Mouse (Mus musculus): ENCODE results near the gene B3galt1. TPM values are rescaled to one million over a fixed set of nuclear protein-coding genes. Genes with fewer than 3 reads are reported as not detected.

B3galt1 gene
- polyA plus RNA-seq, 1 experiment from 2014 or later: 51.2 TPM

GRCm38 (mm10) chr2:68028811-68029210 is 463.1 kb downstream of the B3galt1 start:
- Histone ChIP-seq H3K36me3 (no peaks in the 10 kb centered on the region), H3K4me1 (replicated peaks) (no peaks in the 10 kb centered on the region), H3K4me2 (no peak overlapping the region), H3K27me3 (no peaks in the 10 kb centered on the region), H3K4me3 (no peak overlapping the region), H3K27ac (no peak overlapping the region), H3K9ac (no peak overlapping the region), H3K9me3 (no peaks in the 10 kb centered on the region; the same call in 1 of the 2 replicates)
- WGBS: 94% methylated on average over 2 of the region's 2 CpGs
- no peak for ATAC-seq (ENCODE audit: low FRiP score)

- Histone ChIP-seq H3K27me3 (no peaks in the 10 kb centered on the region), H3K9ac (no peak overlapping the region)
These were observed 469.0 kb downstream of the B3galt1 start for GRCm38 (mm10) chr2:68034711-68035110.

GRCm38 (mm10) chr2:68040752-68041151 is 475.1 kb downstream of the B3galt1 start:
- H3K27me3 ChIP-seq: no peaks in the 10 kb centered on the region
- 83% methylated on average over 5 of the region's 5 CpGs for WGBS

More at GRCm38 (mm10) chr2:68034711-68035110, 469.0 kb downstream of the B3galt1 start:
- Histone ChIP-seq H3K36me3 (no peaks in the 10 kb centered on the region), H3K9me3 (no peaks in the 10 kb centered on the region; the same call in 1 of the 2 replicates), H3K27ac (no peak overlapping the region), H3K4me3 (no peak overlapping the region), H3K4me1 (replicated peaks) (no peaks in the 10 kb centered on the region), H3K4me2 (no peak overlapping the region)
- ATAC-seq (ENCODE audit: low FRiP score): no peak
- WGBS: 92% methylated on average over 3 of the region's 3 CpGs

DNA sequence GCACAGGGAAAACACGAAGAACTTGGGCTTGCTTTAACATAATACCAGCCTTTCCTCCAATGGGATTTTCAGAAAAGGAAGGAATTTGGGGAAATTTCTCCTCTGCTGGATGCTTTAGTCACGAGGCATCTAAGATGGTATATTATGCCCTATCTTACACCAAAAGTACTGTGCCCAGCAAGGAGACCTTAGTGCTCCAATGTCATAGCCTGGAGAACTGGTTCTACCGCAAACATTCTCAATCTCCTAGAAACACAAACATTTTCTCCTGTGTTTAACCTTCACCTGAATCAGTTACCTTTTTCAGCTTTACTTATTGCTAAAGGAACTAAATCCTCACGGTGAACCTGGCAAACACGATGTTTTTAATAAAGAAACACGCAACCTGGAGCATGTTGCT is 486.8 kb downstream of the B3galt1 start:
- no peak overlapping the region for H3K4me2 ChIP-seq
- WGBS: 92% methylated on average over 6 of the region's 6 CpGs
- ATAC-seq (ENCODE audit: low FRiP score): no peak
- H3K9me3 ChIP-seq: no peaks in the 10 kb centered on the region
- H3K4me1 ChIP-seq (replicated peaks): peaks cover 3% of the 10 kb centered on the region; the same call in 1 of the 2 replicates
- H3K4me3 ChIP-seq: no peak overlapping the region
- no peaks in the 10 kb centered on the region for H3K27me3 ChIP-seq
- no peak overlapping the region for H3K9ac ChIP-seq
- no peaks in the 10 kb centered on the region for H3K36me3 ChIP-seq
- H3K27ac ChIP-seq: no peak overlapping the region

More at GRCm38 (mm10) chr2:68040752-68041151, 475.1 kb downstream of the B3galt1 start:
- H3K9ac ChIP-seq: no peak overlapping the region
- H3K4me3 ChIP-seq: no peak overlapping the region
- H3K27ac ChIP-seq: no peak overlapping the region
- ATAC-seq (ENCODE audit: low FRiP score): no peak
- no peaks in the 10 kb centered on the region for H3K36me3 ChIP-seq
- H3K4me1 ChIP-seq (replicated peaks): no peaks in the 10 kb centered on the region
- no peak overlapping the region for H3K4me2 ChIP-seq
- no peaks in the 10 kb centered on the region for H3K9me3 ChIP-seq

DNA sequence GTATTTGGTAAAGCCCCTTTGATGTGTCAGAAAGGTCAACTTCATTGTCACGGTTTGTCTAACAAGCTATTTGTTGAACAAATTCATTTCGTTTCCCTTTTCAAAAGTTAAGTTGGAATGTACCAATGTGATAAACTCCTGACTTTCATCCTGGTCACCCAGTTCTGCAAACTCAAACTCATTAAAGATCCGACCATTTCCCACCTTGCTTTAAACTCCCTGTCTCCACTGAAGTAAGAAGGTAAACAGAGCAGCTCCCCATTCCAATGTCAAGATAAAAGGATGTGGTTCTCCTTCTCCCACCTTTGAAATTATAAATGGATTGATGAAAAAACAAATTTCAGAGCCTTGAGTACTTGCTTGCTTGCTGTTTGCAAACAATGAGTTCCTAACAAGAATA is 487.6 kb downstream of the B3galt1 start:
- Histone ChIP-seq H3K36me3 (no peaks in the 10 kb centered on the region), H3K27ac (no peak overlapping the region), H3K4me2 (no peak overlapping the region), H3K27me3 (no peaks in the 10 kb centered on the region), H3K9me3 (no peaks in the 10 kb centered on the region), H3K4me3 (no peak overlapping the region), H3K4me1 (replicated peaks) (peaks cover 3% of the 10 kb centered on the region; the same call in 1 of the 2 replicates), H3K9ac (no peak overlapping the region)
- ATAC-seq (ENCODE audit: low FRiP score): no peak
- WGBS: 75% methylated on average over 3 of the region's 3 CpGs

DNA sequence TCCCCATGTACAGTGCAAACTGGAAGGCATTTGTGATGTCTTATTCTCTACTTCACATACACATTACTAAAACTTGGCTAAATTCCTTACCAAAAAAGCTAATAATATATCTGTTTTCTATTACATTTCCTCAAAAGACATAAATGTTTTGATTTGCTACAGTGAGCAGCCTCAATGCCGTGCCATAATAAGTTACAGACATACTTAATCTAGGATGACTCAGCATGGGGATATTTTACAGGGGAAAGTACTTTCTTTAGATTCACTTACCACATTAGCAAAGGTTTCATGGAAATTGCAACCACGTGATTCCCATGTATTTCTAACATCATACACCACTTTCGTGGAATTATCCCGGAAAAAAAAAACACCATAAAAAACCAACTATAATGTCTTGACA is 495.7 kb downstream of the B3galt1 start:
- no peak overlapping the region for H3K4me2 ChIP-seq
- no peak overlapping the region for H3K27ac ChIP-seq
- no peak overlapping the region for H3K9ac ChIP-seq
- H3K4me1 ChIP-seq (replicated peaks): no peaks in the 10 kb centered on the region
- H3K27me3 ChIP-seq: no peaks in the 10 kb centered on the region
- no peak overlapping the region for H3K4me3 ChIP-seq
- H3K9me3 ChIP-seq: no peaks in the 10 kb centered on the region
- no peak for ATAC-seq (ENCODE audit: low FRiP score)
- 88% methylated on average over 4 of the region's 4 CpGs for WGBS
- H3K36me3 ChIP-seq: no peaks in the 10 kb centered on the region

DNA sequence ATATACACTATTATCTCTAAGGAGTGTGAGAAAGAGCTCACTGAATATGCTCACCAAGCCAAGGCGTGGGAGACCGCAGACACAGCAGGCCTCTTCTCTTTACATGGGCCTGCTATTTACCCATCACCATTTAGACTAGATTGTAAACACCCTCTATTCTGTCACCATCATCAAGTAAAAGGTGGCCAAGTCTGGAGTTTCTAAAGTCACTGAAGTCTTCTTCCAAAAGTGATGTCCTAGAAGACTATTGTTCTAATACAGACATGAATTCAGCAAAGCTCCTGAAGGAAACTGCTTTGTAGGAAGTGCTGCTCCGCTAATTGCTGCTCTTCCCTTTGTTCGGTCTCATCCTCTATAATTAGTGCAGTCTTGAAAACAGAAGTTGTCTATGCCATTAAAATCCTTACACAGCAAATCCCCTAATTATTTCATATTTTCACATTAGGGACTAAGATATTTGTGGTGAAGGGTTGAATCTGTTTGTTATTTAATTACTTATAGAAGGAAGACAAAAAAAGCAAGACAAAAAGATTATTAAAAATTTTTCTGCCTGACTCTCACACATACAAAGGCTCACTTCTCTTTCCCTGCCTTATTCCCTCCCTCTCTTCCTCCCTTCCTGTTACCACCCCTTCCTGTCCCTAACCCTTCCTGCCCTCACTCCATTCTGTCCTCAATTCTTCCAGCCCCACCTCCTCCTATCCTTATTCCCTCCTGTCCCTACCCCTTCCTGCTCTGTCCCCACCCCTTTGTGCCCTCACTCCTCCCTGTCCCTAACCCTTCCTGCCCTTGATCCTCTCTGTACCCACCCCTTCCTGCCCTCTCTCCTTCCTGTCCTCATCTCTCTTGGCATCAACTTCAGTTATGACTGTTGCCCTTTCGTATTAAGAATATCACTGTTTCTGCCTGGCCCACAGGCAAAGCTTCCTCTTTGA is 514.0 kb downstream of the B3galt1 start:
- WGBS: 82% methylated on average over 5 of the region's 5 CpGs
- Histone ChIP-seq H3K4me2 (no peak overlapping the region), H3K4me3 (no peak overlapping the region), H3K27me3 (no peaks in the 10 kb centered on the region), H3K4me1 (replicated peaks) (no peaks in the 10 kb centered on the region), H3K9ac (no peak overlapping the region), H3K36me3 (no peaks in the 10 kb centered on the region; the same call in 1 of the 2 replicates), H3K9me3 (no peaks in the 10 kb centered on the region), H3K27ac (no peak overlapping the region)
- ATAC-seq (ENCODE audit: low FRiP score): no peak

- Histone ChIP-seq H3K9me3 (no peaks in the 10 kb centered on the region), H3K4me3 (no peak overlapping the region), H3K27ac (no peak overlapping the region), H3K27me3 (no peaks in the 10 kb centered on the region), H3K9ac (no peak overlapping the region), H3K4me1 (replicated peaks) (no peaks in the 10 kb centered on the region), H3K4me2 (no peak overlapping the region), H3K36me3 (no peaks in the 10 kb centered on the region)
- no peak for ATAC-seq (ENCODE audit: low FRiP score)
These were observed 515.2 kb downstream of the B3galt1 start for GRCm38 (mm10) chr2:68080872-68081280.

DNA sequence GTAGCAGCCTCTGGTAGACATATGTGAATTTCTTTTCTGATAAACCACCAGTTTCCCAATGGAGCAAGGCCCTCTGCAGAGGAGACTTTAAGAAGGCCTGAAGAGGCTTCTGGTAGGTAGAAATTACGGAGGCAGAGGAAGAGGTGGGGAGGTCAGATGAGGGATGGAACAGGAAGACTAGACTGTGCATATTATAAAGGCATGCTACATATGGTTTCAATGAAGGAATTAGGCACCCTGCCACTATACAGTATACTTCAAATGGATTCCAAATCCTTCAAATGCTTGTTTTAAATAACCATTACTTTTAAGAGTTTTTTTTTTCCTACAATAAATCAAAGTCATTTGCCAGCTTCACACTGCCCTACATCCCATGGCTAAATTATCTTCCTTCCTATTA is 518.8 kb downstream of the B3galt1 start:
- 91% methylated on average over 1 of the region's 1 CpGs for WGBS
- Histone ChIP-seq H3K27me3 (no peaks in the 10 kb centered on the region), H3K4me3 (no peak overlapping the region), H3K36me3 (no peaks in the 10 kb centered on the region), H3K9ac (no peak overlapping the region), H3K9me3 (no peaks in the 10 kb centered on the region), H3K27ac (no peak overlapping the region), H3K4me1 (replicated peaks) (no peaks in the 10 kb centered on the region), H3K4me2 (no peak overlapping the region)
- ATAC-seq (ENCODE audit: low FRiP score): no peak

- H3K4me2 ChIP-seq: no peak overlapping the region
- no peaks in the 10 kb centered on the region for H3K27me3 ChIP-seq
- WGBS: 78% methylated on average over 4 of the region's 4 CpGs
- no peaks in the 10 kb centered on the region for H3K9me3 ChIP-seq
- no peak for ATAC-seq (ENCODE audit: low FRiP score)
- no peak overlapping the region for H3K4me3 ChIP-seq
- no peak overlapping the region for H3K9ac ChIP-seq
- H3K36me3 ChIP-seq: no peaks in the 10 kb centered on the region
- H3K27ac ChIP-seq: no peak overlapping the region
- H3K4me1 ChIP-seq (replicated peaks): no peaks in the 10 kb centered on the region
These were observed 520.4 kb downstream of the B3galt1 start for GRCm38 (mm10) chr2:68086101-68086500.

GRCm38 (mm10) chr2:68091559-68091958 is 525.9 kb downstream of the B3galt1 start:
- H3K4me1 ChIP-seq (replicated peaks): no peaks in the 10 kb centered on the region
- no peaks in the 10 kb centered on the region for H3K9me3 ChIP-seq
- no peak overlapping the region for H3K27ac ChIP-seq
- no peak overlapping the region for H3K4me2 ChIP-seq
- 85% methylated on average over 2 of the region's 2 CpGs for WGBS
- no peak overlapping the region for H3K9ac ChIP-seq
- H3K27me3 ChIP-seq: no peaks in the 10 kb centered on the region
- no peak for ATAC-seq (ENCODE audit: low FRiP score)
- H3K4me3 ChIP-seq: no peak overlapping the region
- H3K36me3 ChIP-seq: no peaks in the 10 kb centered on the region

DNA sequence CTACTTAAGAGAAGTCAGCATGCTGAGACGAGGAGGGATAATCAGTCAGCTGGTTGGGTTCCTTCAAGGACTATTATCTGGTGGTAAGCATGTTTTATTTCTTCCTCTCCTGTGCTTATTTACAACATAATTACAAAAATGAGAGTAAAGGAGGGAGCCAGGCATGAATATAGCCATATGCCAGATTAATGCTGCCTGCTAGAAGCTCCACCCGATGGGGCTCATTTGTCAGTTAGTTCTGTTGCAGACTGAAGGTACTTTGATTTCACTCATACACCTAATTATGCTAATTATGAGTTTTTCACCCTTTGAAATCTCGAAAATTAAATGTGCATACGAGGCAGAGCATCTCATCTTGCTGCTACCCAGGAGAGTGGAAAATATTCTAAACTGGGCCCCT is 539.0 kb downstream of the B3galt1 start:
- H3K4me2 ChIP-seq: no peak overlapping the region

GRCm38 (mm10) chr2:68118076-68118475 is 552.4 kb downstream of the B3galt1 start:
- Histone ChIP-seq H3K9ac (no peak overlapping the region), H3K4me3 (no peak overlapping the region), H3K9me3 (peaks cover 3% of the 10 kb centered on the region; the same call in 1 of the 2 replicates), H3K36me3 (peaks cover 13% of the 10 kb centered on the region), H3K27ac (no peak overlapping the region), H3K27me3 (no peaks in the 10 kb centered on the region), H3K4me1 (replicated peaks) (no peaks in the 10 kb centered on the region), H3K4me2 (no peak overlapping the region)
- ATAC-seq (ENCODE audit: low FRiP score): no peak
- WGBS: 75% methylated on average over 8 of the region's 8 CpGs

More for the DNA sequence above, 539.0 kb downstream of the B3galt1 start:
- no peak for ATAC-seq (ENCODE audit: low FRiP score)
- H3K9ac ChIP-seq: no peak overlapping the region
- H3K9me3 ChIP-seq: no peaks in the 10 kb centered on the region
- no peak overlapping the region for H3K27ac ChIP-seq
- H3K4me1 ChIP-seq (replicated peaks): no peaks in the 10 kb centered on the region
- no peaks in the 10 kb centered on the region for H3K36me3 ChIP-seq
- WGBS: 50% methylated on average over 4 of the region's 4 CpGs
- no peaks in the 10 kb centered on the region for H3K27me3 ChIP-seq
- H3K4me3 ChIP-seq: no peak overlapping the region

Measured in hindbrain, embryonic 13.5 days (tissue).